Mouse (Mus musculus) effector memory CD4-positive, alpha-beta T cell, adult 7 months (primary cell): ENCODE measurements around the gene Rab40c. TPM values are rescaled to one million over a fixed set of nuclear protein-coding genes. Genes with fewer than 3 reads are reported as not detected.

Experiments
- polyA plus RNA-seq: library from polyadenylated mRNA; unstranded; fragments of 100-300 nt; shearing (Covaris generic); gene quantifications from one replicate; pipeline ENCODE4 v1.2.1, GENCODE M21; 2017

Gene Rab40c
- 15.3 TPM for polyA plus RNA-seq

GRCm38 (mm10) chr17:25919144-25919785 lies at the start of gene Rab40c:
TSS of gene Rab40c (minus strand) at chr17:25919727.

GRCm38 (mm10) chr17:25951803-25952623 lies 32.5 kb upstream of the Rab40c start, which contains the start of gene A930017K11Rik:
TSS of gene A930017K11Rik (minus strand) at chr17:25952565.

GRCm38 (mm10) chr17:25944366-25945163 lies 25.0 kb upstream of the Rab40c start, which contains the start of the genes Pigq and Nhlrc4:
TSS of gene Pigq (minus strand) at chr17:25944936.
TSS of gene Nhlrc4 (minus strand) at chr17:25944961.

DNA sequence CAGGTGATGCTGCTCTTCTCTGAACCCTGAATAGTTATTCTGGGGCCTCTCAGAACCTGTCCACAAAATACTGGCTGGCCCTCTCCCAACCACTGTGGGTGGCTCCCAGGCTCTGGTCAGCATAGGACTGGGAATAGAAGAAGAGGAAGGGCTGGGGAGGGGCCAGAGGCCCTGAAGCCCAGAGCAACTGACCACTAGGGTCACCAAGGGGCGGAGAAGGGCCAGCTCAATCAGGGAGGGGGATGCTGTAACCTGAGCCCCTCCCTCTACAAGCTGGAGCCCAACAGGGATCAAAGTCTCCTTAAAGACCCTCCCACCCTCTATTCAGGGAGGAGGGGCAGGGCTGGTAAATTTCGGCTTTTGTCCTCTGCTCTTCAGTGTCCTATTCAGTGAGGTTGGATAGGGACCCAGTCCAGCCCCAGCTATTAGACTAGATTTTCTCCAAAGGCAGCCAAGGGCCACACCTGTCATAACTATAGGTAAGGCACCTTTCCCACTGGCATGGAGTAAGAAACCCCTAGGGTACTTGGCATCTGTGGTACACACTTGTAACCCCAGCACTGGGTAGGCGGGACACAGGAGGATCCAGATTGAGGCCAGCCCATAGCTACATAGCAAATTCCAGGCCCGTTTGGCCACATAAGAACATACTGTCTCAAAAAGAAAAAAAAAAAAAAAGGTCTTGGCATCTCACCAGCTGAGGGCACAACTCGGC lies 39.2 kb downstream of the Rab40c start, which contains the start of gene Wfikkn1:
Gene Wfikkn1, minus strand, starts transcription at position 663 of the 715 bp plus-strand sequence.

GRCm38 (mm10) chr17:25874721-25875170 lies 44.8 kb downstream of the Rab40c start, which contains the start of gene Mettl26:
TSS of gene Mettl26 (plus strand) at chr17:25875074.

DNA sequence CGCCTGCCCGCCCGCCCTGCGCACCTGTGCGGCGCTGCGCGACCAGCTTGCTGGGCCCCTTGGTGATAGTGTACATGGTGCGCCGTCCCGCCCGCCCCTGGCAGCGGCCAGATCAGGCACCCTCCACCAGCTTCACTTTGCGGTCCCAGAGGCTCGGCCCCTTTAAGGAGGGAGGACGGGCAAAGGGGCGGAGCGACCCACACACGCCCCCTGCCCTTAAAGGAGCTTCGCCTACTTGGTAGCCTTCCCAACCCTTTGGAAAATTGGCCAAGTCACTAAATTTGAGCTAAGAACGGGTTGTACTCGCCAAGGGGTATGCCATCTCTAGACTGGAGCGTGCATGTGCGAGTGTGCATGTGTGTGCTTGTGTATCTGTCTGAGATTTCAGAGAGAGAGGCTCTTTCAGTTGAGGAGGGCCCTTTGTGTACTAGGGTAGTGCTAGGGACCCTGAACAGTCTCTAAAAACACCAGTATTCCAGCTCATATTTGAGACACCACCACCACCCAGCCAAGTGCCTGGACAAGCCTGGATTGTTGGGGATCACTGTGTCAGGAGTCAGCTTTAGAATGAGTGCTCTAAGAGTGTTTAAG lies 50.8 kb downstream of the Rab40c start, which contains the start of gene Mcrip2:
Gene Mcrip2, minus strand, starts transcription at position 164 of the 591 bp plus-strand sequence.

GRCm38 (mm10) chr17:25860832-25861703 lies 58.5 kb downstream of the Rab40c start, which contains the start of gene Wdr90:
TSS of gene Wdr90 (minus strand) at chr17:25861501.

DNA sequence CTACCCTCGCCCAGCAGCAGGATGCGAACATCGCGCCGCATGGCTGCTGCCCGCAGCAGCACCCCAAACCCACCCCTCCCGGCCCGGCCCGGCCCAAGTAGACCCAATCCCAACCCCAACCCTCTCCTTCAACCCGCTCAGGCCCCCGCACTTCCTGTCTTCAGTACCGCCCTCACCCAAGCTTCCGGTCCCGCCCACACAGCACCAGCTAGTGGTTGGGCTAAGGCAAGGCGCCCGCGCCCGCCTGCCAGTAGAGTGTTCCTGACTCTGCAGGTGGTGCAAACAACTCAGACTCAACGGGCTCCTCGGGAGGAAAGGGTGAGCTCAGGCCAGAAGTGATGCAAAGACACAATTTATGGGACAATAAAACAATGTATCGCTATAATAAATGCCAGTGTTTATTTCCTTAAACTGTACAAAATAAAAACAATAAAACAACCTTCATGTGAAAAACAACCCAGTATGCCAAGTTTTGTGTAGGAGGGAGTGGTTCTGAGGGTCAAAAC lies 75.1 kb downstream of the Rab40c start, which contains the start of gene Rhot2:
Gene Rhot2, minus strand, starts transcription at position 456 of the 506 bp plus-strand sequence.

DNA sequence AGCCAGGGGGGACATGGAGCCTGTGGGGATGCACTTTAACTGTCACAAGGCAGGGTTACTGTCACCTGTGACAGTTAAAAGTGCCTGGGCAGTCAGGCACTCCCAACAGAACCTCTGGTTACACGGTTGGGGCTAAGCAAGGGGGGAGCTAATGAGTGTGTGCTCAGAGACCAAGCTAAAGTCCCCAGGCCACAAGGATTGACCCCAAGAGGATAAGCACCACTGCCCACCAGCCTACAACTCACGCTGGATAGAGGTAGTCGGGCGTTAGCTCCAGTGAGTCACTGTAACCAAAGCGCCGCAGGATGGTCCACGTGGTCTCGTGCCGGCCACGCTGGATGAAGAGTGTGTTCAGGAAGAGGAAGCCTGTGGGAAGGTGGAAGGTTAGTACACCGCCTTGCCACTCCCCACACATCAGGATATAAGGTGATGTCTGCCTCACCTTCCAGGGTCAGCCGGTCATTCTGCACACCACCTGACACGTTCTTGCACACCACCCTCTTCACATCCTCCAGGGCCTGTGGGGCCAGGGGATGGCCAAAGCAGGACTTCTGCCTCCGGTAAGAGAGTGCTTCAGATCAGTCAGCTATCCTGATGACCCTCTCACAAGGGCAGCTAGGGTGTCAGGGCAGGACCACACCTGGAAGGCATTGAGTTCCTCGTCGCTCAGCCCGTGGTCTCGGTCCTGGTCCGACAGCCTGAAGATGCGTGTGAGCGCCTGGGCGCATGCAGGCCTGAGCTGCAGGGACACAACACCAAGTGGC lies 78.2 kb downstream of the Rab40c start, which contains the start of gene Gm20683:
Gene Gm20683, minus strand, starts transcription at position 647 of the 764 bp plus-strand sequence.

GRCm38 (mm10) chr17:25837076-25837410 lies 82.5 kb downstream of the Rab40c start, which contains the start of gene Rhbdl1:
TSS of gene Rhbdl1 (minus strand) at chr17:25837295.

DNA sequence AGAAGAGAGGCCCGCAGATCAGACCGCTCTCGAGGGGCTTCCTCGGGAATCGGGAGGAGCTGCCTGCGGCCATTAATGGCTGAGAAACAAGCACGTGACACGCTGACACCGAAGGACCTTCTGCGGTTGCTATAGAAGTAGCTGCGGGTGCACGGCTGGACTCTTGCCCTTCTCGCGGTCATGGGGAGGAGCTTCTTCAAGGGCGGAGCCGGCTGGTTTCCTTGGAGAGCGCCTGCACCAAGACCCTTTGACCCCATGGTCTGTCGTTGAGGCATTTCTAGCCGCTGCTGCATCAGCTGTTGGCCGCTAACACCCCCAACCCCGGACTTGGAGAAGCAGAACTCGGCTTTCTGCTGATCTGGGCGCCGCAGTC lies 86.2 kb downstream of the Rab40c start, which contains the start of gene Stub1:
Gene Stub1, minus strand, starts transcription at position 114 of the 373 bp plus-strand sequence.

Other genes starting within 250 kb of the Rab40c start
- gene Gng13, start 202.6 kb downstream of the Rab40c start, polyA plus RNA-seq: not detected
- 5.7 TPM for gene Chtf18, start 192.3 kb downstream of the Rab40c start, polyA plus RNA-seq
- 4.0 TPM for gene Rpusd1, start 192.1 kb downstream of the Rab40c start, polyA plus RNA-seq
- gene Mslnl, start 183.7 kb downstream of the Rab40c start, polyA plus RNA-seq: not detected
- 0.67 TPM for gene Msln, start 165.3 kb downstream of the Rab40c start, polyA plus RNA-seq
- gene Narfl, start 146.0 kb downstream of the Rab40c start, polyA plus RNA-seq: 20.4 TPM
- 26.4 TPM for gene Haghl, start 134.1 kb downstream of the Rab40c start, polyA plus RNA-seq
- 0.69 TPM for gene Ccdc78, start 133.1 kb downstream of the Rab40c start, polyA plus RNA-seq
- gene Fam173a, start 126.8 kb downstream of the Rab40c start, polyA plus RNA-seq: 121 TPM
- gene AC134908.4, start 124.1 kb downstream of the Rab40c start, polyA plus RNA-seq: not detected
- 26.0 TPM for gene Metrn, start 122.6 kb downstream of the Rab40c start, polyA plus RNA-seq
- gene Fbxl16, start 110.6 kb downstream of the Rab40c start, polyA plus RNA-seq: 0.18 TPM
- gene Wdr24, start 96.1 kb downstream of the Rab40c start, polyA plus RNA-seq: 24.5 TPM
- gene Jmjd8, start 90.9 kb downstream of the Rab40c start, polyA plus RNA-seq: 18.4 TPM
- 132 TPM for gene Stub1, start 86.3 kb downstream of the Rab40c start, polyA plus RNA-seq
- 0.55 TPM for gene Rhbdl1, start 82.4 kb downstream of the Rab40c start, polyA plus RNA-seq
- 0.46 TPM for gene Gm20683, start 78.0 kb downstream of the Rab40c start, polyA plus RNA-seq
- 18.4 TPM for gene Rhot2, start 74.9 kb downstream of the Rab40c start, polyA plus RNA-seq
- gene Wdr90, start 58.2 kb downstream of the Rab40c start, polyA plus RNA-seq: 11.1 TPM
- gene Mcrip2, start 51.0 kb downstream of the Rab40c start, polyA plus RNA-seq: 4.1 TPM
- gene Mettl26, start 44.7 kb downstream of the Rab40c start, polyA plus RNA-seq: 41.4 TPM
- gene Wfikkn1, start 38.9 kb downstream of the Rab40c start, polyA plus RNA-seq: 0.49 TPM
- gene Pigq, start 25.2 kb upstream of the Rab40c start, polyA plus RNA-seq: 44.1 TPM
- gene Nhlrc4, start 25.2 kb upstream of the Rab40c start, polyA plus RNA-seq: not detected
- gene A930017K11Rik, start 32.8 kb upstream of the Rab40c start, polyA plus RNA-seq: not detected
- gene Capn15, start 66.1 kb upstream of the Rab40c start, polyA plus RNA-seq: 18.6 TPM
- gene Rab11fip3, start 149.8 kb upstream of the Rab40c start, polyA plus RNA-seq: 19.7 TPM
- 19.8 TPM for gene Decr2, start 170.6 kb upstream of the Rab40c start, polyA plus RNA-seq
- gene Nme4, start 175.9 kb upstream of the Rab40c start, polyA plus RNA-seq: 19.5 TPM
- 37.8 TPM for gene Tmem8, start 193.6 kb upstream of the Rab40c start, polyA plus RNA-seq
- gene Mrpl28, start 203.8 kb upstream of the Rab40c start, polyA plus RNA-seq: 36.0 TPM
- gene Axin1, start 219.0 kb upstream of the Rab40c start, polyA plus RNA-seq: 106 TPM